Comparison of ENCODE assay signal across 8 mouse cellular contexts in genomic region chr13:84570984-84571844, GRCm38 (mm10).
DNase-seq lines count a peak whose midpoint lies in the region; ATAC-seq and TF ChIP-seq lines count a peak whose summit lies in the region.
"Had no signal": no experiment of that assay in that cellular context is flagged by ENCODE, and none has a peak within 500 bp of the region (broad histone marks: within the 10 kb centered on the region; RNA-seq: fewer than 3 reads in every experiment).

No protein-coding gene starts in this region.

- no peak overlapping the region for H3K4me3 ChIP-seq in intestine, postnatal 0 days (ENCODE audit: low read depth, low read length)
- H3K4me3 ChIP-seq: limb, embryonic 15.5 days had no signal

- H3K4me2 ChIP-seq in intestine, postnatal 0 days (replicated peaks; ENCODE audit: low read depth), result no peak overlapping the region
- H3K4me2 ChIP-seq: limb, embryonic 15.5 days had no signal

- no peaks in the 10 kb centered on the region for H3K27me3 ChIP-seq in intestine, postnatal 0 days (replicated peaks; ENCODE audit: control insufficient read depth, insufficient read depth, low read length)
- H3K27me3 ChIP-seq: limb, embryonic 15.5 days had no signal

- no peaks in the 10 kb centered on the region for H3K4me1 ChIP-seq in intestine, postnatal 0 days (replicated peaks; ENCODE audit: control insufficient read depth, insufficient read depth, low read length)
- H3K4me1 ChIP-seq: limb, embryonic 15.5 days had no signal

- 39% methylated on average over 10 of the region's 10 CpGs for WGBS in intestine, postnatal 0 days

- H3K27ac ChIP-seq in intestine, postnatal 0 days (ENCODE audit: low read depth, low read length), result no peak overlapping the region
- H3K27ac ChIP-seq: limb, embryonic 15.5 days had no signal

- TF ChIP-seq CTCF in intestine, postnatal 0 days (IDR thresholded peaks at IDR 0.05; ENCODE audit: low read depth), result no peak

- H3K9me3 ChIP-seq in intestine, postnatal 0 days (ENCODE audit: control insufficient read depth), result no peaks in the 10 kb centered on the region
- H3K9me3 ChIP-seq: limb, embryonic 15.5 days had no signal

- no peaks in the 10 kb centered on the region for H3K36me3 ChIP-seq in intestine, postnatal 0 days (ENCODE audit: control insufficient read depth, insufficient read depth)
- H3K36me3 ChIP-seq: limb, embryonic 15.5 days had no signal

- ATAC-seq in intestine, postnatal 0 days, result no peak

- DNase-seq in cerebellum, adult 11 months, result peak; percentile 70
- peak; percentile 88 for DNase-seq in embryo, embryonic 11 days
- peak; percentile 39 for DNase-seq in heart, postnatal 4 days
- peak; percentile 14 to 27 for DNase-seq in left cerebral cortex, postnatal 36 days (ENCODE audit: low spot score in 2 of 2)
- peak; percentile 43 for DNase-seq in retina, postnatal 7 days (ENCODE audit: low read depth, low spot score)
- no peak for DNase-seq in spleen, postnatal 14 days (ENCODE audit: low spot score in 2 of 2)

- no peak overlapping the region for H3K9ac ChIP-seq in intestine, postnatal 0 days (ENCODE audit: low read depth, low read length)
- H3K9ac ChIP-seq: limb, embryonic 15.5 days had no signal

- intact Hi-C loops in left cerebral cortex, postnatal 36 days (cut with DNase I), result no loop called here

Comparison
In these comparisons a context has a peak if more than half of its experiments do, and no peak if none do; other contexts are left out.
1. DNase-seq: peak in cerebellum, adult 11 months (single experiment), embryo, embryonic 11 days (single experiment), heart, postnatal 4 days (single experiment), left cerebral cortex, postnatal 36 days (2 of 2) and retina, postnatal 7 days (single experiment); none in spleen, postnatal 14 days (0 of 2).